9 mouse cellular contexts compared by ENCODE assay signal in genomic region chr2:132292083-132292482, GRCm38 (mm10). TPM values are rescaled to one million over a fixed set of nuclear protein-coding genes. Genes with fewer than 3 reads are reported as not detected.
DNase-seq lines count a peak whose midpoint lies in the region; ATAC-seq and TF ChIP-seq lines count a peak whose summit lies in the region.
"Had no signal": no experiment of that assay in that cellular context is flagged by ENCODE, and none has a peak within 500 bp of the region (broad histone marks: within the 10 kb centered on the region; RNA-seq: fewer than 3 reads in every experiment).

No protein-coding gene starts in this region.

- no peak overlapping the region for H3K4me2 ChIP-seq in forebrain, embryonic 14.5 days (ENCODE audit: low read length)
- H3K4me2 ChIP-seq: embryonic facial prominence, embryonic 15.5 days had no signal

- ATAC-seq in forebrain, embryonic 14.5 days: peak; percentile 62; the same call in 1 of the 2 replicates

- H3K27ac ChIP-seq in forebrain, embryonic 14.5 days (ENCODE audit: low read depth, low read length): no peak overlapping the region; the same call in 1 of the 2 replicates
- peak overlapping the region; percentile 89 for H3K27ac ChIP-seq in layer of hippocampus, adult 2 months

- 31% methylated on average over 4 of the region's 4 CpGs for WGBS in forebrain, embryonic 14.5 days

- peaks cover 28% of the 10 kb centered on the region for H3K36me3 ChIP-seq in forebrain, embryonic 14.5 days (ENCODE audit: control insufficient read depth, insufficient read depth, low read length)

- no peak overlapping the region for H3K4me3 ChIP-seq in forebrain, embryonic 14.5 days (ENCODE audit: low read depth, low read length)
- peak overlapping the region; percentile 11; the same call in 1 of the 2 replicates for H3K4me3 ChIP-seq in layer of hippocampus, adult 2 months
- H3K4me3 ChIP-seq: embryonic facial prominence, embryonic 15.5 days had no signal

- 0 out of 2 replicates have a peak overlapping the region, but pooled peaks have one; percentile 18 for H3K9ac ChIP-seq in forebrain, embryonic 14.5 days (ENCODE audit: low read length)
- H3K9ac ChIP-seq: embryonic facial prominence, embryonic 15.5 days had no signal

- H3K27me3 ChIP-seq in forebrain, embryonic 14.5 days (replicated peaks; ENCODE audit: control insufficient read depth, insufficient read depth, low read length): no peaks in the 10 kb centered on the region
- H3K27me3 ChIP-seq: embryonic facial prominence, embryonic 15.5 days had no signal

- no peaks in the 10 kb centered on the region for H3K9me3 ChIP-seq in forebrain, embryonic 14.5 days (replicated peaks; ENCODE audit: control insufficient read depth, low read length)
- H3K9me3 ChIP-seq: embryonic facial prominence, embryonic 15.5 days had no signal

- no peak for TF ChIP-seq CTCF in layer of hippocampus, adult 2 months (conservative IDR thresholded peaks at IDR 0.05)

- peak; percentile 22 for DNase-seq in gastrocnemius, adult 18-20 months (ENCODE audit: low spot score)
- no peak for DNase-seq in gastrocnemius, adult 8-10 months (ENCODE audit: low spot score in 2 of 2)
- peak; percentile 54 for DNase-seq in MN1 (ENCODE audit: low spot score)
- DNase-seq in forebrain, embryonic 14.5 days (ENCODE audit: low spot score): peak; percentile 48
- peak; percentile 48 to 60 for DNase-seq in layer of hippocampus, adult 2 months (ENCODE audit: low spot score in 2 of 2)
- no peak for DNase-seq in urinary bladder, postnatal 4 days (ENCODE audit: low spot score in 2 of 2)
- DNase-seq in spleen, postnatal 36 days (ENCODE audit: low spot score in 2 of 2): no peak
- DNase-seq in gastrocnemius, postnatal 10 days: no peak

- H3K4me1 ChIP-seq in forebrain, embryonic 14.5 days (ENCODE audit: control insufficient read depth, insufficient read depth, low read length): peaks cover 8% of the 10 kb centered on the region
- H3K4me1 ChIP-seq: embryonic facial prominence, embryonic 15.5 days had no signal

RNA-seq across cellular contexts. Expression of gene Cds2, which starts 29.1 kb away (rescaled TPM):
- 10 to 100 TPM; 14.6 to 20.6 TPM for total RNA-seq in gastrocnemius, adult 18-20 months (2021)
- 10 to 100 TPM; 13.4 to 20.7 (median 15.7) TPM for total RNA-seq in gastrocnemius, adult 8-10 months (2022)
- 23.2 and 29.3 TPM in 2 replicates for polyA plus RNA-seq in forebrain, embryonic 14.5 days (2014; fragmentation: Nextera tagmentation; extraction: Ambion mirVana)
- total RNA-seq in layer of hippocampus, adult 2 months (2021): 100 to 1,000 TPM; 257 to 258 TPM
- 10 to 100 TPM; 21.7 to 25.4 TPM for total RNA-seq in gastrocnemius, postnatal 10 days (2021)

RNA-seq across cellular contexts. Expression of gene Pcna, which starts 39.0 kb away (rescaled TPM):
- 10 to 100 TPM; 18.1 to 19.8 TPM for total RNA-seq in gastrocnemius, adult 18-20 months (2021)
- total RNA-seq in gastrocnemius, adult 8-10 months (2022): 10 to 100 TPM; 19.1 to 21.7 (median 20.9) TPM
- 217 and 258 TPM in 2 replicates for polyA plus RNA-seq in forebrain, embryonic 14.5 days (2014; fragmentation: Nextera tagmentation; extraction: Ambion mirVana)
- 10 to 100 TPM; 47.2 to 51.9 TPM for total RNA-seq in layer of hippocampus, adult 2 months (2021)
- total RNA-seq in gastrocnemius, postnatal 10 days (2021): 10 to 100 TPM; 42.2 to 50.7 TPM

RNA-seq across cellular contexts. Expression of gene Tmem230, which starts 44.5 kb away (rescaled TPM):
- 10 to 100 TPM; 27.2 to 28.8 TPM for total RNA-seq in gastrocnemius, adult 18-20 months (2021)
- 10 to 100 TPM; 25.1 to 30.6 (median 28.4) TPM for total RNA-seq in gastrocnemius, adult 8-10 months (2022)
- polyA plus RNA-seq in forebrain, embryonic 14.5 days (2014; fragmentation: Nextera tagmentation; extraction: Ambion mirVana): 51.3 and 53.6 TPM in 2 replicates
- 10 to 100 TPM; 30.3 to 32.9 TPM for total RNA-seq in layer of hippocampus, adult 2 months (2021)
- total RNA-seq in gastrocnemius, postnatal 10 days (2021): 10 to 100 TPM; 21.6 to 26.9 TPM

Comparison
In these comparisons a context has a peak if more than half of its experiments do, and no peak if none do; other contexts are left out.
1. DNase-seq: peak in gastrocnemius, adult 18-20 months (single experiment), MN1 (single experiment), forebrain, embryonic 14.5 days (single experiment) and layer of hippocampus, adult 2 months (2 of 2); none in gastrocnemius, adult 8-10 months (0 of 2), urinary bladder, postnatal 4 days (0 of 2), spleen, postnatal 36 days (0 of 2) and gastrocnemius, postnatal 10 days (single experiment).
2. RNA of gene Cds2, which starts 29.1 kb away (total RNA-seq): 257 to 258 TPM in layer of hippocampus, adult 2 months; 21.7 to 25.4 TPM in gastrocnemius, postnatal 10 days, 14.6 to 20.6 TPM in gastrocnemius, adult 18-20 months and 13.4 to 20.7 TPM in gastrocnemius, adult 8-10 months; every median in the first group is over 4 times any median in the second.